Mouse (Mus musculus) naive thymus-derived CD4-positive, alpha-beta T cell, adult 5 months (primary cell): Measurements from ENCODE around the gene Mageb4. TPM values are rescaled to one million over a fixed set of nuclear protein-coding genes. Genes with fewer than 3 reads are reported as not detected.

Experiments
- polyA plus RNA-seq: library from polyadenylated mRNA; unstranded; fragments of 100-300 nt; shearing (Covaris generic); gene quantifications from one replicate; pipeline ENCODE4 v1.2.1, GENCODE M21; 2017

Gene Mageb4
- polyA plus RNA-seq, result not detected

GRCm38 (mm10) chrX:86304993-86305392 is at the start of gene Mageb4:
Gene Mageb4, minus strand, starts transcription at chrX:86305093.

Other genes with a start within 250 kb of the Mageb4 start
- gene Nr0b1, start 113.3 kb downstream of the Mageb4 start, polyA plus RNA-seq, result not detected